Mouse (Mus musculus): ENCODE results near the gene Cenpl. TPM values are rescaled to one million over a fixed set of nuclear protein-coding genes. Genes with fewer than 3 reads are reported as not detected.

The Cenpl gene
- polyA plus RNA-seq, 1 experiment from 2014 or later: 37.1 TPM

GRCm38 (mm10) chr1:161077243-161077642 lies 6.7 kb downstream of the Cenpl start:
- Histone ChIP-seq H3K36me3 (ENCODE audit: control insufficient read depth, insufficient read depth) (peaks cover 43% of the 10 kb centered on the region), H3K4me1 (ENCODE audit: control insufficient read depth, low read depth, low read length) (peaks cover 24% of the 10 kb centered on the region), H3K4me2 (ENCODE audit: low read depth, low read length) (no peak overlapping the region), H3K9me3 (replicated peaks; ENCODE audit: control insufficient read depth, low read length) (no peaks in the 10 kb centered on the region), H3K4me3 (ENCODE audit: low read depth, low read length) (no peak overlapping the region), H3K27me3 (ENCODE audit: control insufficient read depth, insufficient read depth, low read depth, low read length) (no peaks in the 10 kb centered on the region), H3K9ac (ENCODE audit: low read depth, low read length) (no peak overlapping the region), H3K27ac (ENCODE audit: low read length) (no peak overlapping the region)
- 83% methylated on average over 3 of the region's 3 CpGs for WGBS (ENCODE audit: insufficient replicate concordance)
- ATAC-seq (ENCODE audit: low read depth): no peak

GRCm38 (mm10) chr1:161099721-161100405 lies 29.4 kb downstream of the Cenpl start:
- WGBS (ENCODE audit: insufficient replicate concordance): 25% methylated on average over 4 of the region's 4 CpGs
- ATAC-seq (ENCODE audit: low read depth): peak; percentile 84

GRCm38 (mm10) chr1:161103842-161104241 lies 33.3 kb downstream of the Cenpl start:
- no peak overlapping the region for H3K4me3 ChIP-seq (ENCODE audit: low read depth, low read length)
- no peak overlapping the region for H3K4me2 ChIP-seq (ENCODE audit: low read depth, low read length)
- ATAC-seq (ENCODE audit: low read depth): no peak
- 14% methylated on average over 1 of the region's 1 CpGs for WGBS (ENCODE audit: insufficient replicate concordance)
- H3K9me3 ChIP-seq (replicated peaks; ENCODE audit: control insufficient read depth, low read length): no peaks in the 10 kb centered on the region
- no peaks in the 10 kb centered on the region; the same call in 1 of the 2 replicates for H3K36me3 ChIP-seq (ENCODE audit: control insufficient read depth, insufficient read depth)
- H3K9ac ChIP-seq (ENCODE audit: low read depth, low read length): no peak overlapping the region
- no peaks in the 10 kb centered on the region; the same call in 1 of the 2 replicates for H3K4me1 ChIP-seq (ENCODE audit: control insufficient read depth, low read depth, low read length)
- H3K27me3 ChIP-seq (ENCODE audit: control insufficient read depth, insufficient read depth, low read depth, low read length): no peaks in the 10 kb centered on the region
- H3K27ac ChIP-seq (ENCODE audit: low read length): no peak overlapping the region

More at GRCm38 (mm10) chr1:161099721-161100405, 29.4 kb downstream of the Cenpl start:
- no peaks in the 10 kb centered on the region for H3K9me3 ChIP-seq (replicated peaks; ENCODE audit: control insufficient read depth, low read length)
- H3K4me1 ChIP-seq (ENCODE audit: control insufficient read depth, low read depth, low read length): no peaks in the 10 kb centered on the region; the same call in 1 of the 2 replicates
- 0 out of 2 replicates have a peak overlapping the region, but pooled peaks have one; percentile 7 for H3K4me2 ChIP-seq (ENCODE audit: low read depth, low read length)
- H3K36me3 ChIP-seq (ENCODE audit: control insufficient read depth, insufficient read depth): no peaks in the 10 kb centered on the region; the same call in none of the 2 replicates
- no peak overlapping the region for H3K4me3 ChIP-seq (ENCODE audit: low read depth, low read length)
- H3K27me3 ChIP-seq (ENCODE audit: control insufficient read depth, insufficient read depth, low read depth, low read length): no peaks in the 10 kb centered on the region
- no peak overlapping the region for H3K27ac ChIP-seq (ENCODE audit: low read length)
- H3K9ac ChIP-seq (ENCODE audit: low read depth, low read length): no peak overlapping the region

- H3K4me2 ChIP-seq (ENCODE audit: low read depth, low read length): no peak overlapping the region
- H3K9ac ChIP-seq (ENCODE audit: low read depth, low read length): no peak overlapping the region
- no peaks in the 10 kb centered on the region for H3K9me3 ChIP-seq (replicated peaks; ENCODE audit: control insufficient read depth, low read length)
- H3K4me3 ChIP-seq (ENCODE audit: low read depth, low read length): no peak overlapping the region
- ATAC-seq (ENCODE audit: low read depth): no peak
- no peak overlapping the region for H3K27ac ChIP-seq (ENCODE audit: low read length)
- no peaks in the 10 kb centered on the region for H3K36me3 ChIP-seq (ENCODE audit: control insufficient read depth, insufficient read depth)
- WGBS (ENCODE audit: insufficient replicate concordance): 85% methylated on average over 8 of the region's 8 CpGs
- H3K27me3 ChIP-seq (ENCODE audit: control insufficient read depth, insufficient read depth, low read depth, low read length): no peaks in the 10 kb centered on the region
- H3K4me1 ChIP-seq (ENCODE audit: control insufficient read depth, low read depth, low read length): no peaks in the 10 kb centered on the region
These were observed 38.7 kb downstream of the Cenpl start for GRCm38 (mm10) chr1:161109216-161109615.

- Histone ChIP-seq H3K4me2 (ENCODE audit: low read depth, low read length) (no peak overlapping the region), H3K9ac (ENCODE audit: low read depth, low read length) (no peak overlapping the region), H3K9me3 (replicated peaks; ENCODE audit: control insufficient read depth, low read length) (no peaks in the 10 kb centered on the region), H3K4me1 (ENCODE audit: control insufficient read depth, low read depth, low read length) (no peaks in the 10 kb centered on the region), H3K4me3 (ENCODE audit: low read depth, low read length) (no peak overlapping the region), H3K27ac (ENCODE audit: low read length) (no peak overlapping the region), H3K27me3 (ENCODE audit: control insufficient read depth, insufficient read depth, low read depth, low read length) (no peaks in the 10 kb centered on the region), H3K36me3 (ENCODE audit: control insufficient read depth, insufficient read depth) (no peaks in the 10 kb centered on the region)
- ATAC-seq (ENCODE audit: low read depth): no peak
These were observed 44.1 kb downstream of the Cenpl start for GRCm38 (mm10) chr1:161114591-161114990.

GRCm38 (mm10) chr1:161122661-161123418 lies 52.3 kb downstream of the Cenpl start:
- no peaks in the 10 kb centered on the region for H3K36me3 ChIP-seq (ENCODE audit: control insufficient read depth, insufficient read depth)
- no peaks in the 10 kb centered on the region for H3K27me3 ChIP-seq (ENCODE audit: control insufficient read depth, insufficient read depth, low read depth, low read length)
- 81% methylated on average over 10 of the region's 10 CpGs for WGBS (ENCODE audit: insufficient replicate concordance)
- H3K9me3 ChIP-seq (replicated peaks; ENCODE audit: control insufficient read depth, low read length): no peaks in the 10 kb centered on the region
- no peak overlapping the region for H3K27ac ChIP-seq (ENCODE audit: low read length)
- H3K4me2 ChIP-seq (ENCODE audit: low read depth, low read length): no peak overlapping the region
- H3K9ac ChIP-seq (ENCODE audit: low read depth, low read length): no peak overlapping the region
- no peak for ATAC-seq (ENCODE audit: low read depth)
- H3K4me1 ChIP-seq (ENCODE audit: control insufficient read depth, low read depth, low read length): no peaks in the 10 kb centered on the region
- H3K4me3 ChIP-seq (ENCODE audit: low read depth, low read length): no peak overlapping the region

- no peaks in the 10 kb centered on the region for H3K36me3 ChIP-seq (ENCODE audit: control insufficient read depth, insufficient read depth)
- H3K9ac ChIP-seq (ENCODE audit: low read depth, low read length): no peak overlapping the region
- peaks cover 6% of the 10 kb centered on the region for H3K4me1 ChIP-seq (ENCODE audit: control insufficient read depth, low read depth, low read length)
- no peak overlapping the region for H3K4me3 ChIP-seq (ENCODE audit: low read depth, low read length)
- H3K27ac ChIP-seq (ENCODE audit: low read length): no peak overlapping the region
- no peak overlapping the region for H3K4me2 ChIP-seq (ENCODE audit: low read depth, low read length)
- WGBS (ENCODE audit: insufficient replicate concordance): 60% methylated on average over 1 of the region's 1 CpGs
- H3K9me3 ChIP-seq (replicated peaks; ENCODE audit: control insufficient read depth, low read length): no peaks in the 10 kb centered on the region
- 0 out of 2 replicates have a peak, but pooled peaks have one; percentile 9 for ATAC-seq (ENCODE audit: low read depth)
- H3K27me3 ChIP-seq (ENCODE audit: control insufficient read depth, insufficient read depth, low read depth, low read length): no peaks in the 10 kb centered on the region
These were observed 55.9 kb downstream of the Cenpl start for GRCm38 (mm10) chr1:161126461-161126860.

- no peaks in the 10 kb centered on the region for H3K36me3 ChIP-seq (ENCODE audit: control insufficient read depth, insufficient read depth)
- H3K9me3 ChIP-seq (replicated peaks; ENCODE audit: control insufficient read depth, low read length): no peaks in the 10 kb centered on the region
- peak within 1 kb of the TSS; percentile 80 for H3K9ac ChIP-seq (ENCODE audit: low read depth, low read length)
- H3K27me3 ChIP-seq (ENCODE audit: control insufficient read depth, insufficient read depth, low read depth, low read length): no peaks in the 10 kb centered on the region
- peak; percentile 95 for ATAC-seq (ENCODE audit: low read depth)
- H3K4me2 ChIP-seq (ENCODE audit: low read depth, low read length): peak within 1 kb of the TSS; percentile 75
- peak within 1 kb of the TSS; percentile 86 for H3K4me3 ChIP-seq (ENCODE audit: low read depth, low read length)
- peaks cover 6% of the 10 kb centered on the region for H3K4me1 ChIP-seq (ENCODE audit: control insufficient read depth, low read depth, low read length)
- H3K27ac ChIP-seq (ENCODE audit: low read length): peak within 1 kb of the TSS; percentile 80
- whole genome bisulfite sequencing (ENCODE audit: insufficient replicate concordance): under 1% methylated on average over 41 of the region's 41 CpGs
These were observed 60.5 kb downstream of the Cenpl start, which contains the start of gene Klhl20 for GRCm38 (mm10) chr1:161130726-161131664. Gene Klhl20 (minus strand): TSS chr1:161131511.
